Mouse (Mus musculus) retina, embryonic 14.5 days (tissue): ENCODE measurements around the gene Nab1.
"Not testable (repeated sequence)": the region's sequence is repeated elsewhere in the genome, so short reads cannot be mapped to it uniquely, and the experiment has no call there.

ENCODE experiments used
- DNase-seq: peaks from one replicate; pipeline ENCODE4 v3.0.0-alpha.2; 2015; ENCODE audit warnings: low spot score

Nab1 gene

DNA sequence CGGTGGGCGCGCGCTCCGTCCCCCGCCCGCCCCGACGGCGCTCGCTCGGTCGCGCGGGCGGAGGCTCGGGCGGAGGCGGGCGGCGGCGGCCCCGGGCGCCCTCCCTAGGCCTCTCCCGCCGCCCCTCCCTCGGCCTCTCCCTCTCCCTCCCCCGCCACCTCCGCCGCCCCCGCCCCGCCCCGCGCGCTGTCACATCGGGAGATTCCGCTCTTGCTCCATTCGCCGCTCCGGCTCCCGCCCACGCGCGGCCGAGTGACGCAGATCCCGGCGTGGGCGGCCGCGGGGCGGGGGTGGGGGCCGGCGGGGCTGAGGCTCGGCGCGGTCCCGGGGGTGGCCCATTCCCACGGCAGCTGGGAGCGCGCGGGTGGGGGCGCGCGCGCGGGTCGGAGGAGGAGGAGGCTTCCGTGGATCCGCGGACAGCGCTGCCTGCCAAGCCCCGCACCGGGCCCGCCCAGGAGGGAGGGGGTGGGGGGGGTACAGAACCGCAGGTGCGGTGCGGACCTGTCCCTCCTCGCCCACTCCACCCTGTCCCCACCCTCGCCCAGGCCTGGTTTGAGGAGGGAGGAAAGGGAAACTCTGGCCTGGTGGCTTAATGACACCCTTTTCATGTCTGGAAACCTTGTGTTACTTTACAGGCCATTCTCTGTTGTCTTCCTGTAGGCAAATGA, at the start of gene Nab1:
Gene Nab1, minus strand, starts transcription at position 366 of the 668 bp plus-strand sequence.
- DNase-seq: peak; percentile 61

DNA sequence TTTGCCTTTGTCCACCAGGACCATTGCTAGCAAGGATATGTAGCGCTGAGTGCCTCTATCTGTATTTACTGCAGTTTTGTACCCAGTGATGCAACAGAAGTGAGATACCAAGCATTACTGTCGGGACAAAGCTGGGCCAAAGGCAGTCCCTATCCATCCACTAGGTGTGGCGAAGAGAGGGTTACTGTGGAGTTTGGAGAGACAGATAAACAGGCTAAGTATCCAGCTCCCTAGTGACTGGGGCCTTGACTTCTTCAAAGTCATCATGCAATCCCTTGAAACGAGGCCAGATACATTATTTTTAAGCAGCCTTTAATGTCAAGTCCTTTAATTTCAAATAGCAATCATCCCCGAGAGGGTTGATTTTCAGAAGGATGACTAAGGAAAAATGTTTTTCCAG, 47.0 kb upstream of the Nab1 start:
- no peak for DNase-seq

DNA sequence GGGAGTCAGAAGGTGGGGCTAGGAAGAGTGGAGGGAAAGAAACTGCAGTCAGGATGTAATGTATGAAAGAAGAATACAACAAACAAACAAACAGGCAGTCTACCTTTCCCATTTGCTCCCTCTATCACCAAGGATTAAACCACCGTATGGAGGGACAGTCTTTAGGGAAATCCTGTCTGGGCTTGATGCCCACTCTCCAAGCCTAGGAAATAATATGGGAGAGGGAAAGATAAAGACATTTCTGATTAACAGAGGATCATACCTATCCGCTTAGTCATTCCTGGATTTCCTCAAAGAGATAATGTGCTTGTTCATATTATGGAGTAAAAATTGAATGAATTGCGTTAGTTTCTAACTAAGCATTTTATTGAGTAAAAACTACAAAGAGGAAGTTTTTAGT, 46.3 kb upstream of the Nab1 start:
- no peak for DNase-seq

DNA sequence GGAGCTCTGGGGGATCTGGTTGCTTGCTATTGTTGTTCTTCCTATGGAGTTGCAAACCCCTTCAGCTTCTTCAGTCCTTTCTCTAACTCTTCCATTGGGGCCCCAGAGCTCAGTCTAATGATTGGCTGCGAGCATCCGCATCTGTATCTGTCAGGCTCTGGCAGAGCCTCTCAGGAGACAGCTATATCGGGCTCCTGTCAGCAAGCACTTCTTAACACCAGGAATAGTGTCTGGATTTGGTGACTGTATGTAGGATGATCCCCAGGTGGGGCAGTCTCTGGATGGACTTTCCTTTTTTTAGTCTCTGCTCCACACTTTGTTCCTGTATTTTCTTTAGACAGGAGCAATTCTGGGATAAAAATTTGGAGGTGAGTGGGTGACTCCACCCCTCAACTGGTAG, 39.6 kb upstream of the Nab1 start:
- not testable (repeated sequence) for DNase-seq

DNA sequence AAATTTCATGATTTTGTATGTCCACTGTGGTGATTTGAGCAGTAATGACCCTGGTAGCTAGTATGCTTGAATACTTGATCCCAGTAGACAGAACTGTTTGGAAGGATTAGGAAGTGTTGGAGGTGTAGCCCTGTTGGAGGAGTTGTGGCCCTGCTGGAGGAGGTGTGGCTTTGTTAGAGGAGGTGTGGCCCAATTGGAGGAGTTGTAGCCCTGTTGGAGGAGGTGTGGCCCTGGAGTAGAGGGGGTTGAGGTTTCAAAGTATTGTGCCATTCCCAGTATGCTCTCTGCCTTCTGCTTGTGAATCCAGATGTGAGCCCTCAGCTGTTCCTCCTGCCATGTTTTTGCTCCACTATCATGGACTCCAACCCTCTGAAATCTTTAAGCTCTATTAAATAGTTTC, 29.5 kb upstream of the Nab1 start:
- DNase-seq: no peak

DNA sequence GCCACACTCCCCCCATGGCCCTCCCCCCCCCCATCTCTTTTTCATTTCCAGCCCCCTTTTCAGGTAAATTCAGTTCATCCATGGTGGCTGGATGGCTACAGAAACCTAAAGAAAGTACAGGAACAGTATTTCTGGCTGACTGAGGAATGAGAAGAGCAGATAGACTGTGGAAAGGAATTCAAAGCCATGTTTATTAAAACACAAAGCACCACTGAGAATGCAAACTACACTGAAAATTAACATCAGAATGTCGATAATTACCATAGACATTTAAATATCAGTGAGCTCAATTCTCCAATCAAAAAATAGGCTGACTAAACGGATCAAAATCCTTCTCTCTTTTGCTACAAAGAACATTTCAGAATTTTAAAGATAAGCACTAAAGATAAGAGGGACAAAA, 27.2 kb upstream of the Nab1 start:
- no peak for DNase-seq

DNA sequence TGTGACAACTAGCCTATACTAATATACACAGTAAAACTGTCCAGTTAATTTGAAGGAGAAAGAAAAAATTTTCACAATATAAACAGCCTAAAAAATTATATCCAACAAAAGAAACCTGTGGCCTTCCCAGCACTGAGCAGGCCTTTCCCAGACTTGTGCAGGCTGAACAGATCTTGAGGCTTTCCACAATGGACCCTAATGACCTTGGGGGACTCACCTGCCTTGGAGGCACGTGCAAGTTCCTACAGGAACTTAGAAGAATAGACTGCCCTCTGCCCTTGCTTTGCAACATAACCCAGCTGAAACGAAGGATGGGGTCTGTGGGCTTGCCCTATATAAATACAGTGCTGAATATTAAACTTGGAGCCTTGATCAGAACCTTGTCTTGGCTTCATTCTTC, 26.8 kb upstream of the Nab1 start:
- no peak for DNase-seq

DNA sequence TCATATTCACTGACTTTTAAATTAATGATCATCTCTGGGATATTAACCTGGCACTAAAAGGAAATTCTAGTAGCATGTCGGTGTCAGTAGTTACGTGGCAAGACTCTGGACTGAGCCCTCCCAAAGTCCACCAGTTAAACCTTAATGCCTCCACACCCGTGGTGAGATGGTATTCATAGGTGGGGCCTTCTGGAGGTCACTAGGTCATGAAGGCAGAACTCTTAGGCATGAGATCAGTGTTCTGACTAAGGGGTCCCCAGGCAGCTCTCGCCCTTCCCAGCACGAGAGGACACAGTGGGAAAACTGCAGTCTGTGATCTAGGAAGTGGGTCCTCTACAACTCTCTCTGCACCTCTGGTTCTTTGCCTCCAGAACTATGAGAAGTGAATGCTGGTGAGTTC, 24.2 kb upstream of the Nab1 start:
- DNase-seq: no peak

DNA sequence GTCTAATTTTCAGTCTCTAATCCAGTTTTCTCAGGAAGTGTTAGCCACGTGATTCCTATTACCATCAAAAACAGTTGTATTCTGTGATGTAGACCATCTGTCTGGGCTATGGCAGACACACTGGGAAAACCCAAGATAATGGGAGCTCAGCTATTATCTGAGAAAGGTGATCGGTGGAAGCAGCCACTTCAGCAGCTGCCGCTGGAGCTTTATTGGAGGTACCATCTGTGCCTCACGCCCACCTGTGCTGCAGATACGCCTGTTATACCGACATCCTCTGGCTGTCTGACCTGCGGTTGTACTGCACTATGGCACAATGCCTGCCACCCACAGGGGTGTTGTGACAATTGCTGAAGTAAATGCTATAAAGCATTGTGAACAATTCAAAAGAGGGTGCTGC, 23.7 kb upstream of the Nab1 start:
- DNase-seq: no peak

DNA sequence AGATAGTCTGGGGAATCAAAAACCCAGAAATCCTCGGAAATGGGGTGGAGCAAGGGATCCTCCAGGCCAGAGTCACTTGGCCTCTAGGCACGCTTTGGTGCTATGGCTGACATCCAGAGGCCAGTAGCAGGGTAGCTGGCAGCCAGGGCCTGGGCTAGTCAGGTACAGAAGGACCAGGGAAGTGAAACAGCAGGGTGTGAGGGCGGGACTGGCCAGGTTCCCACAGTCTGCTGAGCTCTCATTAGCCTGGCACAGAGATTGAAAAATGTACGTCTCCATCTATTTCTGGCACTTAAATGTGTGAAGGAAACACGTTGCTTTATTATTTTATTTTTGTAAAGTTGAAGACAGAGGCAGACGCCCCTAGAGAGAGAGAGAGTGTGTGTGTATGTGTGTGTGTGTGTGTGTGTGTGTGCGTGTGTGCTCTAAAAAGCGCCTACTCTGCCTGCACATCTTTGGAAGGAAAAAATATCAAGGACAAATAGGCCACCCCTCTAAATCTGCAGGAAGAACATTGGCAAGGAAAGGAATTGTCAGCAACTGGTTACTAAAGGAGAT, 21.0 kb upstream of the Nab1 start:
- DNase-seq: no peak

DNA sequence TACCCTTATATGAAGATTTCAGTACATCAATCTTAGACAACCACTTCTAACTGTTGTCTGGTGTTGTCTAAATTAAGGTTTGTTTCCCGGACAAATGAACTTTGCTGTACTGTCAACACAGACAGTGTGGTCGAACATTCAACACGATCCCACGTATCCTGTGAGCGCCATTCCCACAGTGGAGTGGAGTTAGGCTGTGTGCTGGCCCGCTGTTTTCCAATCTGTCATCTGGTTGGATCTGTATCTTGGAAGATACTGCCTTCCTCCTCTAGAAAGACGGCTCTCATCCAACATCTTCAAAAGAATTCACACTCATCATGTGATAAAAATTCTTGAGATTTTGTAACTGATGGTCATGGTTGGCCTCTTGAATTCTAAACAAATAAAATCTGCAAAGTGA, 19.7 kb upstream of the Nab1 start:
- no peak for DNase-seq

DNA sequence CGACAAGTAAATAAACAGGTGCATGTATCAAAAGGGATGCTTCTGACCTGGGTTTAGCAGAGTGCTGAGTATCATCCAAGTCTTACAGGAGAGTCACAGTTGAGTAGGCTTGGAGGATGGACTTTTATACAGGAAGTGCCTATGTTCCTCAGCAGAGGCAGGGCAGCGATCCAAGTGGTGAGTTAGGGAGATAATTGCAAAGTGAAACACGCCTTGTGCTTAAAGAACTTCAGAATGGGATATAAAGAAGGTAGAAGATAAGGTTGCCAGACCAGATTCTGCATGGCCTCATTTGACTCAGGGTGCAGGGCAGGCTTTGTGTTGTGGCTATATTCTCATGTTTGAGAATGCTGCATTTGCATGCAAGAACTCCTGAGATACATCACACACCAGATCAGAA, 14.8 kb upstream of the Nab1 start:
- DNase-seq: no peak

DNA sequence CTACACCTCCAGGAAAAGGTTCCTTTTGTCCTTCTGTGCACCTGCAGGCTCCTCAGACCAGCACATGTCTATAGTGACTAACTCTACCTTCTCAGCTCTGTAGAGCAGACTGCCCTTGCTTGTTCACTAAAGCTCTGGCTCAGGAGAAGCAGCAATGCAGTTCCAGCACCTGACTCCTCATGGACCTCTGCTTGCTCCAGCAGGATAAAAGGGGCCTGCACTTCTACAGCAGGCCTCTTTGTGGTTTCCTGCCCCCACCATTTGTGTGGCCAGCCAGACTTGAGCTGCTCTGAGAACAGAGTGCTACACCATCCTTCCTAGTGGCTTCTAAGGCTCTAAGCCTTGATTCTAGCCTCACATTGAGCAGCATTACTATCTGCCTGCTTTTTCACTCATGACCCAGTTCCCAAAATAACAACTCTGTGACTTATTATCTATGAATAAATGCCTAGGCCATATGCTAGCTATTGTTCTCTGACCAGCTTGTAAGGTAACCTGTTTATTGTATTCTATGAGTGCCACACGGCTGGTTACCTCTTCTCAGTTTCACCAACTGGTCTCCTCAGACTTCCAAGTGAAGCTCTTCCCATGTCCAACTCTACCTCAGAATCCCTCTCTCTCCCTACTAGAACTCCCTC, 11.4 kb upstream of the Nab1 start:
- DNase-seq: no peak

DNA sequence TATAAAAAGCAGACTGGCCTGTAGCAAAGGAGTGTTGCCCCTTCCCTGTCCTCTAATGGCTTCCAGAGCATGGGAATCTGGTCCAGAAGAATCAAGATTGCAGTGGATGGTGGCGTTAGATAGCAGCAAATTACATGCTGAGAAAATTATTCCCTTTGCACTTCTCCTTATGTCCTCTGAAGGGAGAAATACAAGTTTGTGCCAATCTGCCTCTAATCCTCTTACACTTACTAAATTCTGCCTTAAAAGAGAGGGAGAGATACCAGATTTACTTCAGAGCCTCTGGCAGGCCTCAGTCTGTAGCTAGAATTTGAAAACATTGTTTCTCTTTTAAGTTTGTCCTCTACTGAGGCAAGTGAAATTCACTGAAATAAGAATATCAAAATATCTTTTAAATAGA, 5.7 kb upstream of the Nab1 start:
- DNase-seq: no peak

DNA sequence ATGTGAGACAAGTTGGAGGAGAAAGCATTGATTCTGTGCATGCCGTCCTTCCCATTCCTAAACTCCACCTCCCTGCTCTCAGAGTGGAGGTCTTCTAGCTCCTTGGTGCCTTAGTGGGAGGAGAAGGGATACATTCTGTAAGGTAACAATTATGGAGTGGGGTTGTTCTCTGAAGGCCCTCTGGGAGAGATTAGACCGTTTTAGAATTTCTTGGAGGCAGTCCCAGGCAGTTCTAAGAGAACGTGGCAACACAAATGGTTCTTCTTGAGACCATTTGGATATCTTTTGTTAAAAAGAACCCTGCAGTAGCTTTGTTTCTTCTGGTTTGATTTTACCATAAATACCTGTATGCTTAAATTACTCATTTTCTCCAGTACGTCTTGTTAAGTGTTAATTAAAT, 1.8 kb upstream of the Nab1 start:
- no peak for DNase-seq

DNA sequence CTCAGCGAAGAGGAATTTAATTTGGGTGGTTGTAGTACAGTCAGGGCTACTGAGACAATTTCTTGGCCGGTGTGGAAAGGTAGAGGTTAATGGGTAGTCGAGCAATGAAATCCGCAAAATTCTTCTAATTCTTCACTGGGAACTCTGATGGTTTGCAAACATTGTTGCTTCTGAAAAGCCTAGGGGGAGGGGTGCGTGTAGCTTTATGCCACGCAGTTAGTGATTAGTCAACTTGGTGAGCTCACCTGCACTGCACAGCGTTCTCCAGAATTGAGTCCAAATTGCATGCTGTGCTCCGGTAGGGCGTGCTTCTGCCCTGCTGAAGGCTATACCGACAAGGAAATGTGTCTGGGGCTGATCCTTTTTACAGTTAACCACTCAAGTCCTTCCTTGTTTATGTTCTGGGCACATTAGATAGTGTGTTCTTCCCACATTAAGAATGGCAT, 1.2 kb upstream of the Nab1 start:
- no peak for DNase-seq

DNA sequence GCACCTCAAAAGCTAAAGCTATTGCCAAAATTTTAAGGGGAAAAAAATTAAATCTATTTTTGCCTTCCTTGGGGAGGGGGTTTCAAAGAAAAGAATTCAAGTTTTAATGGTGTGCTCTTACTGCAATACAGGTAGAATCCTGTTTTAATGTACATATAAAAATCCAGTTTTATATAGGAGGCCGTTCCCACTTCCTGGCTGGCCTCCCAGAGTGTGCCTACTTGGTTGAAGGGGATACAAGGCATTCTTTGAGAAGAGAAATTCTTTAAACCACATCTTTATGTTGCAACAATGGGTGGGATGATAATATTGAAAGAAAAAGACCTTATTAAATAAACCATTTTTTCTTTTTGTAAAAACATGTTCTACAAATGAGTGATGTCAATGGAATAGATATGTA, 611 bp upstream of the Nab1 start:
- no peak for DNase-seq

DNA sequence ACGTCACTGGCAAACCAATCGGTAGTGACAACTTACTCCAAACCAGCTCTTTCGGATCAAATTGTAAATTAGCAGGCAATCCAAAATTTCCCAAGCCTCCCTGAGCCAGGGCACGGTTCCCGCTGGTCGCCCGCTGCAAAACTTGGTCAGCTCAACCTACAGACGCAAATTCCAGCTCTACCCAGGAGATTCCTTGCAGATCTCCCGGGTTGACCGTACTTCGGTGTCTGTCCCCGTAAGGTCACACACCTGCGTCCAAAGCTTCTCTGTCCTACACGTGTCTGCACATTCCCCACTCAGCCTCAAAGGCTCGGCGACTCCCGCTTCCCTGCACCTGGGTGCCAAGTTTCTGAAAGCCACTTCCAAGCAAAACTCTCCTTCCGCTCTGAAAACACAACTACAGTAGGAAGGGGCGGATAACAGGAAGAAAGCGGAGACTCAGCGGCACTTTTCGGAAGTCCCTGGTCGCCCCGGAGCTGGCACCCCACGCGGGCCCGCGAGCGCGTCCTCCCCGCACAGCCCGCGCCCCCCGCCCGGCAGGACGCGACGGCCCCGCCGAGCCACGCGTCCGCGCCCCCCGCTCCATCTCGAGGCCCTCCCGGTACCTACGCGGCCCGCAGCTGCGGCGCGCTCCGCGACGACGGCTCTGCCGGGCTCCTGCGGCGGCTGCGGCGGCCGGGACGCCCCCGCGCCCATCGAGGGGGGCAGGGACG, 722 bp downstream of the Nab1 start:
- peak; percentile 53 for DNase-seq

DNA sequence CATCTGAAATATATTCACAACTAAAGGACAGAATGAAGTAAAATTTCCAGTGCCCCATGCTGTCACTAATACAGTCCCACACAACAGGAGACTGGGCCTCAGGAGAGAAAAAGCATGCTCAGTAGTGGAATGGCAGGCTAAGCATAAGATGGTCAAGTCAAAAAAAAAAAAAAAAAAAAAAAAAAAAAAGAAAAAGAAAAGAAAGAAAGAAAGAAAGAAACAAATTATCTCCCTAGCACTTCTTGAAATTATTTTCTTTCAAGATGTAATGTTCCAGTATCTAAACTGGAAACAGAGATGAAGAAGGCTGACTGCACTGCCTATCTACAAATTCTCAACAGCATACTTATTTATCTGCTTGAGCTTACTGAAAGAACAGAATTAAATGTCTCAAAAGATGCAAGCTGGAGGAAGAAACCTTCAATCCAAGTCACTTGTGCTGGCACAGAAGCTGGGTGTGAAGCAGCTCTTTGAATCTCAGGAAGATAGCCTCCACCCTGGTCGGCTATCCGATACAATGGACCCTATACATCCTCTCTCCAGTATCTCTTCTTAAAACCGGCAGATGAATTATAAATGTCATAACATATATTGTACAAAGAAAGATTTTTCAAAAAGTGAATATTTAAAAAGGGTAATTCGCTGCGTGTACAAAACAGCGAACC, 1.6 kb downstream of the Nab1 start:
- no peak for DNase-seq

DNA sequence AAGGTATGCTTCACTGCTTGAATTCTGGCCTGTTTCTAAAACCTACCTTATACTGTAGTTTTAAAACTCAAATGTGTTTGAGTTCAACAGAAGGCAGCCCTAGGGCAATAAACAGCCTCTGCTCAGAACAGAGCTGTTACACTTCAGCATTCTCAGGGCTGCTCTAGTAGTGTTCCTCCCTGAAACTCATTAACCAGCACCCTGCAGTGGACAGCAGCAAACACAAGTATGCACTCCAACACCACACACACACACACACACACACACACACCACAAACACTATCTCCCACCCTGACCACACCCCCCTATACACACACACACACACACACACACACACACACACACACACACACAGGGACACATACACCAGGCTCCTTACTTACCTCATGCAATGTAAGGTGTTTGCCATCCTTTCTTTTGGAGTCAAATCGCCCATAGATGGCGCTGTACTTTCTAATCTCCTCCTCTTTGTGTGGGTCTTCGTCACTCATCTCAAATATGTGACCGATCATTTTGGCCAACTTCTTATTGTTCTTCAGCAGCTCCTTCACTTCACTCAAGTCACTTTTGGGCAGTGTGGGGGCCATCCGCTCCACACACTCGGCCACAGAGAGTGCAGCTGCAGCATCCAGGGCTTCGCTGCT, 10.8 kb downstream of the Nab1 start:
- peak; percentile 43 for DNase-seq

DNA sequence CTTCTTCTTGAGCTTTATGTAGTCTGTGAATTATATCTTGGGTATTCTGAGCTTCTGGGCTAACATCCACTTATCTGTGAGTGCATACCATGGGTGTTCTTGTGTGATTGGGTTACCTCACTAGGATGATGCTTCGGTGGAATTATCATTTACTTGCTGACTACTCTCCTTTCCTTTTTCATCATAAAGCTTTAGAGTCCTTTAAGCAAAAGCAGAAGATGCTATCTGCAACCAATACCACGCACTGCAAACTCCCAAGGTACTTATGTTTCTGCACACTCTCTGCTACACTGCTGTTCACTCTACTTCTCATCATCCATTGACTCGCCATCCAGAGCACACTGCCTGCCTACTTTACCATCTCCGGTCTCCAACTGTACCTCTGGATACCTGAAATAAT, 15.5 kb downstream of the Nab1 start:
- no peak for DNase-seq

DNA sequence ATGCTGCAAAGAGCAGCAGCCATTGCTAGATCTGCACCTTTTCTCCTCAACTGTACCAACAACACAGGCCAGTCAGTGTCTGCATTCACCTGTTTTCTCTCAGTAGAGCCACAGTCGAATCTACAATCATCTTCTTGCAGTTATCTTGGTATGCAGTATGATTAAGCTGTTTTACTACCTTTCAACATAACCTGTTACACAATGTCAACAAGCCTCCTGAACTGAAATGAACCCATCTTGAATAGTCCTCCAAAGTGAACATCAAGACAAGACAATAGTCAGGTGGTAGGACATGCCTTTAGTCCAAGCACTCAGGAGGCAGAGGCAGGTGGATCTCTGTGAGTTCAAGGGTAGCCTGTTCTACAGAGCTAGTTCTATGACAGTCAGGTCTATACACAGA, 26.2 kb downstream of the Nab1 start:
- DNase-seq: no peak
